Mouse (Mus musculus) macrophage (primary cell): ENCODE data around the gene Rad51c. TPM values are rescaled to one million over a fixed set of nuclear protein-coding genes. Genes with fewer than 3 reads are reported as not detected.
A peak's percentile ranks its signal among the peaks of the same experiment; 100 is the strongest.
"Not testable (repeated sequence)": the region's sequence is repeated elsewhere in the genome, so short reads cannot be mapped to it uniquely, and the experiment has no call there.

Experiments
- H3K27ac ChIP-seq: fragments of 350-480 bp; formaldehyde crosslinking; 2 replicates; pipeline ENCODE4 v1.9.0; 2021
- H3K36me3 ChIP-seq: fragments of 350-480 bp; formaldehyde crosslinking; 2 replicates; pipeline ENCODE4 v1.9.0; 2021; ENCODE audit errors: inconsistent target
- H3K4me3 ChIP-seq: fragments of 350-480 bp; formaldehyde crosslinking; 2 replicates; pipeline ENCODE4 v1.9.0; 2021; ENCODE audit errors: inconsistent target
- H3K79me2 ChIP-seq: fragments of 350-480 bp; formaldehyde crosslinking; 2 replicates; pipeline ENCODE4 v1.9.0; 2021; ENCODE audit errors: inconsistent target
- WGBS: methylation state at CpG from one replicate; pipeline ENCODE4 v1.1.7; 2026; ENCODE audit warnings: inconsistent platforms; ENCODE audit not compliant: missing documents; 5-methylcytosine and 5-hydroxymethylcytosine counted together
- polyA plus RNA-seq: library from polyadenylated mRNA; stranded (reverse); fragments of 250-400 nt; gene quantifications from 3 replicates; pipeline ENCODE4 v1.2.4, GENCODE M21; 2018; ENCODE audit warnings: inconsistent platforms

The Rad51c gene
- polyA plus RNA-seq, 1 experiment from 2014 or later, result 1.1 TPM

GRCm38 (mm10) chr11:87442643-87443372 is 38.1 kb upstream of the Rad51c start:
- H3K27ac ChIP-seq, H3K4me3 ChIP-seq: not testable (repeated sequence)
- WGBS, result 5% methylated on average over 23 of the region's 62 CpGs

DNA sequence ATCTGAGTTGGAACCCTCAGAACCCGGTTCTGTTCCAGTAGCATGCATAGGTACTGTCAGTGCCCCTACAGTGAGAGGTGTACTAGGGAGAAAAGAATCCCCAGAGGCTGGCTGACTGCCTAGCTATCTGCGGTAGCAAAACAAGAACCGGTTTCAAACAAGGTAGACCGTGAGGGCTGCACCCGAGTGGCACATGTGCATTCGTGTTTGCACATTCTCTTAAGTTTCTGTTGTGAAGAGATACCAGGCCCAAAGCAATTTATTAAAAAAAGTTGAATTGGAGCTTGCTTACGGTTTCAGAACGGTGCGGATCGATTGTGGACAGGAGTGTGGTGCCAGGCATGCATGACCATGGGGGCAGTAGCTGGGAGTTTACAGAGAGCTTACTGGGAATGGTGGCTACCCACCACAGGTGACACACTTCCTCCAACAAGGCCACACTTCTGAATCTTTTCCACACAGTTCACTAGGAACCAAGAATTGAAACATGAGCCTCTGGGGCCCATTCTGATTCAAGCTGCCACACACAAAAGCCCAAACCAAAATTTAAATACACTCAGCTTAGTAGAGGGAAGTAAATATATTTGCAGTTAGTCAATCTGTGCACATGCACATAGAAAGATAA is 35.2 kb upstream of the Rad51c start:
- Histone ChIP-seq H3K27ac (no peak overlapping the region), H3K79me2 (no peaks in the 10 kb centered on the region), H3K4me3 (no peak overlapping the region), H3K36me3 (no peaks in the 10 kb centered on the region)
- 93% methylated on average over 10 of the region's 10 CpGs for WGBS

More at GRCm38 (mm10) chr11:87442643-87443372, 38.1 kb upstream of the Rad51c start:
- not testable (repeated sequence) for H3K36me3 ChIP-seq, H3K79me2 ChIP-seq

- H3K4me3 ChIP-seq, result no peak overlapping the region
- H3K36me3 ChIP-seq, result no peaks in the 10 kb centered on the region
- no peaks in the 10 kb centered on the region for H3K79me2 ChIP-seq
- 81% methylated on average over 5 of the region's 5 CpGs for WGBS
- H3K27ac ChIP-seq, result no peak overlapping the region
Measured at GRCm38 (mm10) chr11:87436326-87437232, 31.8 kb upstream of the Rad51c start.

- H3K36me3 ChIP-seq, H3K4me3 ChIP-seq, H3K27ac ChIP-seq, H3K79me2 ChIP-seq: not testable (repeated sequence)
- WGBS, result 100% methylated on average over 1 of the region's 2 CpGs
Measured at GRCm38 (mm10) chr11:87435107-87435506, 30.4 kb upstream of the Rad51c start.

GRCm38 (mm10) chr11:87432933-87433669 is 28.3 kb upstream of the Rad51c start:
- Histone ChIP-seq H3K27ac (no peak overlapping the region), H3K36me3 (no peaks in the 10 kb centered on the region), H3K79me2 (no peaks in the 10 kb centered on the region), H3K4me3 (no peak overlapping the region)
- 57% methylated on average over 5 of the region's 6 CpGs for WGBS

GRCm38 (mm10) chr11:87432447-87432846 is 27.7 kb upstream of the Rad51c start:
- no peaks in the 10 kb centered on the region for H3K36me3 ChIP-seq
- no peak overlapping the region for H3K27ac ChIP-seq
- no CpG with 5 or more reads among the region's 1 CpGs for WGBS
- H3K4me3 ChIP-seq, result no peak overlapping the region
- no peaks in the 10 kb centered on the region for H3K79me2 ChIP-seq

DNA sequence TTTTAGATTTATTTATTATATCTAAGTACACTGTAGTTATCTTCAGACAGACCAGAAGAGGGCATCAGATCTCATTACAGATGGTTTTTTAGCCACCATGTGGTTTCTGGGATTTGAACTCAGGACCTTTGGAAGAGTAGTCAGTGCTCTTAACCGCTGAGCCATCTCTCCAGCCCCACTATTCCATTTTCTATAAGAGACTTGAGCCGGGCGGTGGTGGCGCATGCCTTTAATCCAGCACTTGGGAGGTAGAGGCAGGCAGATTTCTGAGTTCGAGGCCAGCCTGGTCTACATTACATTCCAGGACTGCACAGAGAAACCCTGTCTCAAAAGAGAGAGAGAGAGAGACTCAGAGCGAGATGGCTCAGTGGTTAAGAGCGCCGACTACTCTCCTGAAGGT is 27.1 kb upstream of the Rad51c start:
- H3K4me3 ChIP-seq, H3K36me3 ChIP-seq, H3K27ac ChIP-seq, H3K79me2 ChIP-seq: not testable (repeated sequence)
- WGBS, result 93% methylated on average over 6 of the region's 8 CpGs

DNA sequence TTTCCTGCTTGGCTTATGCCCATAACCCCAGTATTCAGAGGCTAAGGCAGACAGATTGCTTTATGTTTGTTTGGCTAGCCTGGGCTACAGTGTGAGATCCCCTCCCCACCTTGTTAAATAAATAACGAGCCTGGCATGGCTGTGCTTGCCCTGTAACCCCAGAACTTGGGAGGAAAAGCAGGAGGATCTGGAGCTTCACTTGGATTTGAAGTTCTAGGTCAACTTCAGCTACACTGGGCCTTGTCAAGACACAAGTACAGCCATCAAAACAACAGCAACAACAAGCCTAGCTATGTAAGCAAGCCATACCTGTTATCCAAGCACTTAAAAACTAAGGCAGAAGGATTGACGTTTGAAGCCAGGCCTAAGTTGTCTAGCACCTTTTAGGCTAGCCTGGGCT is 25.6 kb upstream of the Rad51c start:
- Histone ChIP-seq H3K36me3 (no peaks in the 10 kb centered on the region), H3K27ac (no peak overlapping the region), H3K79me2 (no peaks in the 10 kb centered on the region), H3K4me3 (no peak overlapping the region)
- 100% methylated on average over 2 of the region's 2 CpGs for WGBS

- no peaks in the 10 kb centered on the region for H3K79me2 ChIP-seq
- no peak overlapping the region for H3K4me3 ChIP-seq
- no peak overlapping the region for H3K27ac ChIP-seq
- WGBS, result 94% methylated on average over 4 of the region's 4 CpGs
- H3K36me3 ChIP-seq, result no peaks in the 10 kb centered on the region
Measured at GRCm38 (mm10) chr11:87429363-87429762, 24.6 kb upstream of the Rad51c start.

DNA sequence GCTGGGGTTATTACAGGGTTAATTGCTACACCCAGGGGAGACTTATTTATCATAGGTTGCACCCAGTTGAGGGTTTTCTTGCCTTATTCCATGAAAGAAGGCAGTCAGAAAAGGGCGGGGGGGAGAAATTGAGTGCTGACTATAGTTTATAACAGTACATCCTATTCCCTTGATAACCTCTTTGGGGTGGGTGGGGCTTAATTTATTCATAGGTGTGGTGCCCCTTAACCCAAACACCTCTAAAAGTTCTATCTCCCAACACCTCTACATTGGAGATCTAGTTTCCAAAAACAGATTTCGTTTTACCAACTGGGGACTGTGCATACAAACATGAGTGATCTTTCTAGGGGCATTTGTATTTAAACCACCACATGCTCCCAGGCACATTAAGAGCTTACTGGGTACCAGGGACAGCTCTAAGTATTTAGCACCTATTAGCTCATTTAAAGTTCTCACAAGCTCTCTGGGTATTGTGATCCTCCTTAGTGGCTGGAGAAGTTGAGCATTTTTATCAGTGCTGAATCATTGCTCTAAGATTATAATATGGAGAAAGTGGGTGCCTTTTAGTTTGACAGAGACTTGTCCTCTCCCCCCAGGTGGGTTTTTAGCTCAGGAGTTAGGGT is 23.4 kb upstream of the Rad51c start:
- Histone ChIP-seq H3K27ac (no peak overlapping the region), H3K36me3 (no peaks in the 10 kb centered on the region), H3K79me2 (no peaks in the 10 kb centered on the region), H3K4me3 (no peak overlapping the region)
- 76% methylated on average over 2 of the region's 2 CpGs for WGBS

GRCm38 (mm10) chr11:87427273-87428050 is 22.7 kb upstream of the Rad51c start:
- H3K4me3 ChIP-seq, result no peak overlapping the region
- 58% methylated on average over 1 of the region's 1 CpGs for WGBS
- no peak overlapping the region for H3K27ac ChIP-seq
- H3K36me3 ChIP-seq, result no peaks in the 10 kb centered on the region
- H3K79me2 ChIP-seq, result no peaks in the 10 kb centered on the region

- WGBS, result 7% methylated on average over 16 of the region's 24 CpGs
- not testable (repeated sequence) for H3K79me2 ChIP-seq, H3K36me3 ChIP-seq
- Histone ChIP-seq H3K27ac (peak overlapping the region; percentile 46), H3K4me3 (peak overlapping the region; percentile 16)
Measured at GRCm38 (mm10) chr11:87426450-87427250, 21.9 kb upstream of the Rad51c start.

DNA sequence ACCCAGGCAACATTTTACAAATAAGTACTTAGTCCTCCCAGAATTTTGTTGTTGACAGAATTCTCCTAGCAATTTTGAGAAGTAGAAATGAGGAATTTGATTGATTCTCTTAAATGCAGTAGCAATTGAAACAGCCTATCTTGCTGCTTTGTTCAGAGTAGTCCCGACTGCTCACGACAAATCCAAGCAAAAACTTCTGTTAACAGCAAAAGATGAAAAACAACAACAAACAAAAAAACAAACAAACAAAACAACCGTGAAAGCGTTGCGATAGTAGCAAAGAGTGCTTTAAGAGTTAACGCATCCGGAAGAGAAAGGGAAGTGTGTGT is 21.3 kb upstream of the Rad51c start:
- H3K27ac ChIP-seq, result peak overlapping the region; percentile 46
- no peaks in the 10 kb centered on the region for H3K36me3 ChIP-seq
- H3K79me2 ChIP-seq, result no peaks in the 10 kb centered on the region
- H3K4me3 ChIP-seq, result peak overlapping the region; percentile 16
- WGBS, result 1% methylated on average over 7 of the region's 7 CpGs
